ENCODE assay signal across 33 mouse cellular contexts in genomic region chr13:36717376-36717775, GRCm38 (mm10). TPM values are rescaled to one million over a fixed set of nuclear protein-coding genes. Genes with fewer than 3 reads are reported as not detected.
DNase-seq lines count a peak whose midpoint lies in the region; ATAC-seq and TF ChIP-seq lines count a peak whose summit lies in the region.
"Had no signal": no experiment of that assay in that cellular context is flagged by ENCODE, and none has a peak within 500 bp of the region (broad histone marks: within the 10 kb centered on the region; RNA-seq: fewer than 3 reads in every experiment).

No protein-coding gene starts in this region.

- ATAC-seq in cerebellum, adult (ENCODE audit: insufficient number of reproducible peaks, low FRiP score, low TSS enrichment), result no peak
- ATAC-seq in heart, embryonic 12.5 days (ENCODE audit: insufficient number of reproducible peaks, low FRiP score), result no peak
- ATAC-seq: inflammation-experienced regulatory T-cells, adult 6 months; lung, postnatal 0 days had no signal

- H3K9ac ChIP-seq in heart, embryonic 12.5 days, result no peak overlapping the region
- H3K9ac ChIP-seq: forebrain, postnatal 0 days; heart, embryonic 15.5 days; hindbrain, embryonic 15.5 days; limb, embryonic 12.5 days; midbrain, embryonic 12.5 days; neural tube, embryonic 12.5 days had no signal

- no peaks in the 10 kb centered on the region for H3K36me3 ChIP-seq in heart, embryonic 12.5 days
- H3K36me3 ChIP-seq: G1E; heart, embryonic 15.5 days; hindbrain, embryonic 10.5 days; hindbrain, embryonic 15.5 days; limb, embryonic 12.5 days; midbrain, embryonic 12.5 days; neural tube, embryonic 12.5 days had no signal

- no peak overlapping the region for H3K4me2 ChIP-seq in heart, embryonic 12.5 days
- H3K4me2 ChIP-seq: heart, embryonic 15.5 days; hindbrain, embryonic 15.5 days; limb, embryonic 12.5 days; liver, embryonic 11.5 days; midbrain, embryonic 12.5 days; neural tube, embryonic 12.5 days had no signal

- TF ChIP-seq CTCF in layer of hippocampus, adult 2 months (conservative IDR thresholded peaks at IDR 0.05), result no peak
- no peak for TF ChIP-seq CTCF in brain, embryonic 14.5 days (IDR thresholded peaks at IDR 0.05; ENCODE audit: borderline replicate concordance, extremely low read depth, insufficient read depth, insufficient read length)

- peaks cover 20% of the 10 kb centered on the region for H3K27me3 ChIP-seq in heart, embryonic 12.5 days (replicated peaks)

- H3K4me3 ChIP-seq in heart, embryonic 12.5 days, result no peak overlapping the region
- H3K4me3 ChIP-seq in layer of hippocampus, adult 2 months, result no peak overlapping the region
- H3K4me3 ChIP-seq: erythroblast, embryonic 14.5 days; heart, embryonic 15.5 days; hindbrain, embryonic 10.5 days; hindbrain, embryonic 15.5 days; left cerebral cortex, adult 2 months; limb, embryonic 12.5 days; megakaryocyte, embryonic 14.5 days; midbrain, embryonic 12.5 days; myocyte; neural tube, embryonic 12.5 days had no signal

- no peak overlapping the region for H3K27ac ChIP-seq in heart, embryonic 12.5 days (ENCODE audit: poor library complexity, severe bottlenecking)
- H3K27ac ChIP-seq in layer of hippocampus, adult 2 months, result peak overlapping the region; percentile 68
- H3K27ac ChIP-seq: heart, embryonic 15.5 days; hindbrain, embryonic 10.5 days; hindbrain, embryonic 15.5 days; left cerebral cortex, adult 2 months; limb, embryonic 12.5 days; midbrain, embryonic 12.5 days; neural tube, embryonic 12.5 days; stomach, postnatal 0 days had no signal

- H3K4me1 ChIP-seq in heart, embryonic 12.5 days (replicated peaks), result no peaks in the 10 kb centered on the region
- H3K4me1 ChIP-seq: heart, embryonic 15.5 days; hindbrain, embryonic 10.5 days; hindbrain, embryonic 15.5 days; limb, embryonic 12.5 days; megakaryocyte, embryonic 14.5 days; midbrain, embryonic 12.5 days; neural tube, embryonic 12.5 days had no signal

- WGBS in heart, embryonic 12.5 days, result 48% methylated on average over 3 of the region's 3 CpGs

- no peaks in the 10 kb centered on the region for H3K9me3 ChIP-seq in heart, embryonic 12.5 days (replicated peaks)
- H3K9me3 ChIP-seq: G1E; heart, embryonic 15.5 days; hindbrain, embryonic 10.5 days; hindbrain, embryonic 15.5 days; limb, embryonic 12.5 days; megakaryocyte, embryonic 14.5 days; midbrain, embryonic 12.5 days; neural tube, embryonic 12.5 days had no signal

- no peak for TF ChIP-seq POLR2A in brain, embryonic 14.5 days (IDR thresholded peaks at IDR 0.05; ENCODE audit: borderline replicate concordance, extremely low read depth, insufficient read depth, insufficient read length, poor library complexity, severe bottlenecking)

- DNase-seq in cerebellum, postnatal 14 days, result peak; percentile 50 to 60
- DNase-seq in heart, adult 18-20 months, result peak; percentile 68
- no peak for DNase-seq in layer of hippocampus, adult 2 months (ENCODE audit: low spot score in 2 of 2)
- DNase-seq in layer of hippocampus, postnatal 25 days (ENCODE audit: extremely low spot score in 1 of 2, low spot score in 1 of 2), result no peak
- DNase-seq in brain, embryonic 14.5 days (ENCODE audit: low read depth), result peak; percentile 64
- DNase-seq: adrenal gland, adult 8-10 months; cerebellum, adult 11 months; cerebellum, adult 9-11 months; kidney, adult 11 months; kidney, postnatal 14 days; right cerebral cortex, adult 18-20 months; spleen, adult 18-20 months; thymus, adult 18-20 months; thymus, postnatal 25 days had no signal

RNA-seq across cellular contexts. Expression of gene Nrn1, which starts 17.6 kb away (rescaled TPM):
- 1 to 10 TPM; 4.4 to 5.6 TPM for total RNA-seq in heart, adult 18-20 months (2021)
- 3.4 and 5.0 TPM in 2 replicates for polyA plus RNA-seq in heart, embryonic 12.5 days (2016; fragmentation: Nextera tagmentation; extraction: Ambion mirVana)
- 100 to 1,000 TPM; 293 to 318 TPM for total RNA-seq in layer of hippocampus, adult 2 months (2021)
- total RNA-seq in layer of hippocampus, postnatal 25 days (2021), result 100 to 1,000 TPM; 293 to 319 TPM
- polyA plus RNA-seq in brain, embryonic 14.5 days (2012; rRNA removed), result 67.3 and 67.5 TPM in 2 replicates
- polyA plus RNA-seq: G1E; kidney, embryonic 14.5 days had no signal

Comparison
In these comparisons a context has a peak if more than half of its experiments do, and no peak if none do; other contexts are left out.
1. DNase-seq: peak in cerebellum, postnatal 14 days (2 of 2), heart, adult 18-20 months (2 of 2) and brain, embryonic 14.5 days (single experiment); none in layer of hippocampus, adult 2 months (0 of 2) and layer of hippocampus, postnatal 25 days (0 of 2).
2. RNA of gene Nrn1, which starts 17.6 kb away (total RNA-seq): 293 to 319 TPM in layer of hippocampus, postnatal 25 days and 293 to 318 TPM in layer of hippocampus, adult 2 months; 4.4 to 5.6 TPM in heart, adult 18-20 months; every median in the first group is over 10 times any median in the second.